Mouse (Mus musculus): Measurements from ENCODE around the gene Gm10945.

Gm10945 gene

DNA sequence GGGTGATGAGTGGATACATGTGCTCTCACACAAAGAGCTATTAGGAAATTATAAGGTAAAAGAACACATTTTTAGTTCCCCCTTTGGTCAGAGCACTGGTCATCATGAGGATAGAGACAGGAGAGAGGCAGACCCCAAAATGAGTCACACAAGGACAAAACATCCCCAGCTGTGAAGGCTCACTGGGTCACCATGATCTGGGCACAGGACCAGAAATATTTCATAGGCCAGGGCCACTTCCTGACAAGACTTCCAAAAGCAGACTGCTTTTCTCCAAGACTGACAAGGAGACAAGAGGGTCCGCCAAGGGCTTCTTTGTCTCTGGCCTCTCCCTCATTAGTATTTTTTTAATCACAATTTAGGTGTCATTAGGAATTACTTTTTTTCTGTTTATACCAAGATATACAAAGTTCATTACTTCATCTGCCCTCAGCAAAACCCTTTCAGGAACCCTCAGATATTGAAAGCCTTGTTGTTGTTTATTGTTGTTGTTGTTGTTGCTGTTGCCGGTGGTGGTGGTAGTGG lies at the start of gene Gm10945:
Gene Gm10945 (minus strand): TSS at position 475 of the 525 bp plus-strand sequence.
- no peak for DNase-seq (ENCODE audit: low spot score)

DNA sequence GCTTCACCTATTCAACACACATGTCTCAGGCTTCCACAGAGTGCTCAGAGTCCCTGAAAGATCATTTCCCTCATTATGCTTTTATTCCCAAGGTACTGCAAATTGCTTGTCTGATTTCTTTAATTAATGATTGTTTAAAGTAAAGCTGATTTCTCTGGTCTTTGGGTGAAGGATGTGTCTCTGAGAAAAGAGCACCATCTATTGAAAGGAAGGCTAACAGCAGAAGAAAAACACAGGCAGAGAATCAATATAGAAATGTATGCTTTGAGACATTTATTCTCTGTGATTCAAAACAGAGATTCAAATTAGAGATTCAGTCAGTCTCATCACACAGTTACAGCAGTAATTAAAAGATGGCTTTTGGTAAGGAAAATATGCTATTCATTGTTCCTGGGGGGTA lies 28.7 kb upstream of the Gm10945 start:
- no peak for DNase-seq (ENCODE audit: low spot score)

DNA sequence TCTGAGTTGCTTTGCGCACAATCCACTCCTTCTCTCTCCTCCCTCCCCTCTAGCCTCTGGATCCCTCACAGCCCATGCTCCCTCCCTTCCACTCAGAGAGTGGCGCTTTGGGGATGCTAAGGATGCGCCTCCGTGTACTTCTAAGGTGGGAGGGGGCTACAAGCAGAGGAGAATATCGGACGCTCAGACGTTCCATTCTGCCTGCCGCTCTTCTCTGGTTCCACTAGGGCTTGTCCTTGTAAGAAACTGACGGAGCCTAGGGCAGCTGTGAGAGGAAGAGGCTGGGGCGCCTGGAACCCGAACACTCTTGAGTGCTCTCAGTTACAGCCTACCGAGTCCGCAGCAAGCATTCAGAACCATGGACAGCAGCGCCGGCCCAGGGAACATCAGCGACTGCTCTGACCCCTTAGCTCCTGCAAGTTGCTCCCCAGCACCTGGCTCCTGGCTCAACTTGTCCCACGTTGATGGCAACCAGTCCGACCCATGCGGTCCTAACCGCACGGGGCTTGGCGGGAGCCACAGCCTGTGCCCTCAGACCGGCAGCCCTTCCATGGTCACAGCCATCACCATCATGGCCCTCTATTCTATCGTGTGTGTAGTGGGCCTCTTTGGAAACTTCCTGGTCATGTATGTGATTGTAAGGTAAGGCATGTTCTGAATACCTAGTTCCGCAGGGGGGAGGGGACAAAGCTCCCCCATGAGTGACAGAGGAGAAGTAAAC lies 27.1 kb upstream of the Gm10945 start:
- DNase-seq (ENCODE audit: low spot score): peak; percentile 8

DNA sequence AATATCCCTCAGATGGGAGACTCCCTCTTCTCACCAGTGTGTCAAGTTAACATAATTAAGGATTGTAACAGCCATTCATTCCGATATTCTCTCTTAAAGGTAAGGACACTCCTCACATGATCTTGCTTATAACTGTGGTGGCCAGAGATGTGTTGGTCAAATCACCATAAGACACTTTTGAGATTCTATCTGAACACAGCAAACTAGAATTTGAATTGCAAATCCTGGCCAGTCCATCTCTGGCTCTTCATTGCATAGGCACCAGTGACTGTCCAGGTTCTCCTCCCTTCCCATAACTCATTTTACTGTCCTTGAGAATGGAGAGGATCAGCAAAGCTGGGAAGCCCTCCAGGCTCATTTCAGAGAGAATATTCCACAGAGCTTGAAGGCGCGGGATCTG lies 3.4 kb downstream of the Gm10945 start, which contains the start of gene Oprm1:
Gene Oprm1 (plus strand): TSS at position 301 of the 400 bp plus-strand sequence.
- no peak for DNase-seq (ENCODE audit: low spot score)

DNA sequence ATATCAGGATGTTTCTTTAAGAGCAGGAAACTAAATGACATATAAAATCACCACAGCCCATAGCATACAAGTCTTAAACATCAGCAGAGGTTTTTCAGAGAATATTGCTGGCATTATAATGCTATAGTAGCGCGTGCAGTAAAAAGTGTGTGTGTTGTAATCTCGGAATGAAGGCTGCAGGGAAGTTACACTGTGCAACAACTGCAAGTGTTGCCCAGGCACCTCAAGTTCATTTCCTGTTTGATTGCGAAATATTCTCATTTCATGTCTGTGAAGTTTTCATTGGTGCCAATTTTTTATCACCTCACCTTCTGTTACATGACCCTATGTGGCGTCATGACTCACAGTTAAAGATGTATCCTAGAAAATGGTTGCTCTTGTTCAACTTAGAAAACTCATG lies 8.2 kb downstream of the Gm10945 start:
- DNase-seq (ENCODE audit: low spot score): no peak

DNA sequence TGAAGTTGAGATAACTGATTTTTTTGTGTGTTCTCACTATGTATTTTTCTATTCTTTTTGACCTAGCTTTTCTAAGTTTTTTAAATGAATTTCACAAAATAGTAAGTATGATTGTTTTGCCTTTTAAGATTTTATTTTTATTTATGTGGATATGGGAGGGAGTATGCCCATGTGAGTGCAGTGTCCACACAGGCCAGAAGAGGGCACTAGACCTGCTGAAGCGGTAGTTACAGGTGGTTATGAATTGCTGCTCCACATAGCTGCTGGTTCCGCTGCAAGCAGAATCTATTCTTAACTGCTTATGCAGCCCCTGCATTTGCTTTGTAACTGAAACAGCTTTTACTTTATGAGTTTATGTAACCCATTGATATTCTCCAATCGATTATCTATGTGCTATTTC lies 33.1 kb downstream of the Gm10945 start:
- DNase-seq (ENCODE audit: low spot score): no peak

DNA sequence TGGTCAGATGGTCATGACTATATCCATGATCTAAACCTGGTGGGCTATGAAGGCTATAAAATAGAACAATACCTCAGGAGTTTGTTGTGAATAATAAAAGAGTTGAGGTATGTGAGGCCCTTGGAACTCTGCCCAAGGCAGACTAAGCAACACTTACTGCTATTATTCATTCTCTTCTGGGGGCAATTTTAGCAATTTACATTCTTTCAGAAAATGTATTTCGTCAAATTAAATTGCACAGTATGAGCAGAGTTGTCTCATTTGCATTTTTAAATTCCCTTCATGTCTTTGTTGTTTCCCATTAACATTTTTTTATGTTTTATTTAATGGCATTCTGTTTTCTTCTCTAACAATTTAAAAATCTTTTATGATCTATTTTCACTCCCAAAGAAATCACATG lies 37.8 kb downstream of the Gm10945 start:
- DNase-seq (ENCODE audit: low spot score): no peak

DNA sequence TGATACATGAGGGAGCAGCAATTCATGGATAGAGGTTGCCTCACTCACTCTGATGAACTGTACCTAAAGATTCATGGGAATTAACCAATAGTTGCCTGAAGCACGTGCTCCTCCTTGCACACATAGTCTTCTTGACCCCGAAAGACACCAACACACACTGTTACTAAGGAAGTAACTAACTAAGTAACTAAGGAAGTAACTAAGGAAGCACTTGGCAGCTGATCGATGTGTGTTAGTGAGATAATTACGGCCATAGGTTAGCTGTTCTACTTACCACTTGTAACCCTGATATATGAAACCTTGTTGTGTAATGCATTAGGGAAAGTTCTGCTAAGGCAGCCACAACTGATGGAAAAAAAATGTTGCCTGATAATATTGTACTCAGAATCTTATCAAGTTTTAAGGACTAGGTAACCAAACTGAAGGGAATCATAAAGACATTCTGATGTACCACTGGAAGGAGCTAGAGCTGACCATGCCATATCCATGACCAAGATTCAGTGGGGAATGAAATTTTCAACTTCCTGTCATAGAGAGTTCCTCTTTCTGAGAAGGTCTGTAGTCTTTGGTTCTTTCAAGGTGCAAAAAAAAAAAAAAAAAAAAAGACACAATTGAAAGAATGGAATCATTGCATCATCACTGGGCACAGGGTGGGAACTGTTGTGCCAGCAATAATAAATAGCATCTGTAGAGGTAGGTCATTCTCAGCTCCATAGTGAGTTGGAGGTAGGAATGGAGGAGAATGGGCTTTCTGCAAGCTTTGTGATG lies 44.2 kb downstream of the Gm10945 start:
- DNase-seq (ENCODE audit: low spot score): no peak

DNA sequence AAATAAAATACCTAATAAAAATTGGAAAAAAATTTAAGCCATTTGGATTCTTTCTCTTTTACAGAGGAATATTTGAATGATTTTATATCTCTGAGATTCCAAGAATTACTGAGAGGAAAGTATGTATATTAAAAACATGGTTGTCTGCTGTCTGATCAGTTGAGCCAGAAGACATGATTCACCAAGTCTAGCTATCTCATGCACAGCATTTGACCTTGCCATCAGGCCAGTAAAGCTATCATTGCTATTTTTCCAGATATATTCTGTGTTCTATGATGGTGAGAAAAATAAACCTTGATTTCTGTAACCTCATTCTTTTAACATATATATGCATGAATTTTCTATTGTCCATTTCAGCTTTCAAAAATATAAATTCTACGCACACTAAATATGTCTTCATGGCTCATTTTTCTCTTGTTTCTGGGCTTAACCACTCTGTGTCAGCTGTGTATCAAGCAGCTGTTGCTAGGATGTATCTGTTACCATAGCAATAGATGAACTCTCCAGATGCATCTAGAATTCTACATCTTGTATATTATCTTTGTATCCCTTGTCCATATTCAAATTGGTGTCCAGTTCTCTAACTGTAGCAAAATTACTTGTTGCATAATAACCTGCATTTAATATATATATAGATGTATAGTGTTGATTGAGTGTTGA lies 56.2 kb downstream of the Gm10945 start:
- no peak for DNase-seq (ENCODE audit: low spot score)

DNA sequence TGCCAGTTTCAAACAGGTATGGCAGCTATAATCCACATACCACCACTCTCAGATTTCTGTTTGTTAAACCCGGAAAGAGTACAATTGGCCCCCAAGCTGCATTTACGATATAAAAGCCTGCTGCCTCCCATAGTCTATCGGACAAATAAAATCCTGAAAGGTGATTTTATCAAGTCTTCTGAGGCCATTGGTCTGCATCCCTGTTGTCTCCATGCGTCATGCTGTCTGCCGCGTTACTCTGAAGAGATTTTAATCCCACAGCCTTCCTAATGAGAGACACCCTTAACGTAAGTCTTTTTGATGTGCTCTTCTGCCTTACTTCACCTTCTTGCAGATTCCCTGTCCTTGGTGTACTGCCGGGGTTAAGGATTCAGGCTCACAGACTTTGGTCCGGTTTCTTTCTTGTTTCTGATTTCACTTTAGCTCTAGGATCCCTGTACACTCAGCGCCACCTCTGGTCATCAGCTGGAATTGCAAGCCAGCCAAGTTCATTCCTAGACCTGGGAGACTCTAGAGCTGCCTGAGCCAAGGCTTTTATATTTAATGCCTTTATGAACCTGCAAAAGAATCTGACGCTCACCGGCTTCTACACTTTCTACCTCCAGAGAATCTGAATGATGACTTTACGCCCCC lies 67.2 kb downstream of the Gm10945 start:
- DNase-seq (ENCODE audit: low spot score): no peak

All from ovary, adult 18-20 months (tissue).